Mouse (Mus musculus) A20 (cell line): ENCODE data around the gene Rictor.
"Not testable (repeated sequence)": the region's sequence is repeated elsewhere in the genome, so short reads cannot be mapped to it uniquely, and the experiment has no call there.

ENCODE experiments used
- DNase-seq: peaks from one replicate; pipeline ENCODE4 v3.0.0-alpha.2; 2011; ENCODE audit warnings: low read depth, low spot score

The Rictor gene

DNA sequence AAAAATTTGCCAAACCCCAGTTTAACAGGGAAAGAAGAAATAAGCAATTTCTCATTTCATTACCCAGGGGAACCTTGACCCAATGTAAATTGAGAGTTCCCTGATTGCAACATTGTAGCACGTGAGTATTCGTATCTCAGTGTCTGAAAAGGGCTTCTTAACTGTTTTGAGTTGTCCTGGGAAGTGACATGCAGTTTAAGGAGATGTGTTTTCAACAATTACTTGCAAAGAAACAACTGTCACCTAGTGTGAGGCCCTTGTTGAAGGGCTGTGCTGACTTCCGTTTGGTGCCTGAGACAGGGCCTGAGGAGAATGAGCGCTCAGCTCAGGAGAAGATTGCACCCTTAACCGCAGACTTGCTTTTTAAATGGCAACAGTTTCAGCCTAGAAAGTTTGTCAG is 24.9 kb downstream of the Rictor start:
- DNase-seq = no peak

DNA sequence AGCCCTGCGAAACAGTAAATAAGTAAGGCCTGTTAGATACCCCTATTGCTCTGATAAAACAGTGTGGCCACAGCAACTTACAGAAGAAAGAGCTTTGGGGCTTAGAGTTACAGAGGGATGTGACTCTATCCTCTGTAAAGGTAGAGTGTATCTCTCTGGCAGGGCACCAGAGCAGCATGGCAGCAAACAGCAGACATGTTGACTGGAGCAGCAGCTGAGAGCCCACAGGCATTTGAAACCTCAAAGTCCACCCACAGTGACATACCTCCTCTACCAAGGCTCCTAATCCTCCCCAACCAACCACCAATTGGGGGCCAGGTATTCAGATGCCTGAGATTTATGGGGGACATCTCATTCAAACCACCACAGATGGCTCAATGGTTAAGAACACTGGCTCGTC is 31.0 kb downstream of the Rictor start:
- DNase-seq = no peak

DNA sequence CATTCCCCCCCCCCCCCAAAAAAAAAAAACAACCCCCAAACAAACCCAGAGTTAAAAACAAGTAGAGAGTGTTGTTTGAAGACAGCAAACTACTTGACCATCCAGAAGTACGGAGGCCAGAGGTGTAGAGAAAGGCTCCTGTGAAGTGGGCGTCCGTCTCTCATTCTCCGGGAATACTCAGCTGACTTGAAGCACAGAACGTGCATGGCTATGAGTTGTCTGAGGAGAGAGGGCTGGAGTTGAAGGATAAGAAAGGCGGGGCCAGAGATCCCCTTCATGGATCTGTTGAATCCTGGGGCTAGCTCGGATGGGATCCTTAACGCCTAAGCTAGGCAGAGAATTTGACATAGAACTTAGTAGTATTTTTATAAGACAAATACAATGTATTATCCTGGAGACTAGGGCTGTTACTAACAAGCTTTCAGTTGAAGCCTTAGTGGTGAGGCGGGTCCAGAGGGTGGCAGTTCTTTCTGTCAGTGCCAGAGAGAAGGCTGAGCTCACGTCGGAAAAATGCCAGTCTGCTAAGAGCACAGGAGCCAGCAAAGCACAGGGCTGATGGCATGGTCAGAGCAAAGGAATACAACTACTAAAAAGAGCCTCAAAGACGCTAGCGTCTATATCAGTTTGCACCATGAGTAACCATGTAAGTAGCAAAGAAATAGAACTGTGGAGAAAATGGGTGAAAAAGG is 34.3 kb downstream of the Rictor start:
- DNase-seq = no peak

DNA sequence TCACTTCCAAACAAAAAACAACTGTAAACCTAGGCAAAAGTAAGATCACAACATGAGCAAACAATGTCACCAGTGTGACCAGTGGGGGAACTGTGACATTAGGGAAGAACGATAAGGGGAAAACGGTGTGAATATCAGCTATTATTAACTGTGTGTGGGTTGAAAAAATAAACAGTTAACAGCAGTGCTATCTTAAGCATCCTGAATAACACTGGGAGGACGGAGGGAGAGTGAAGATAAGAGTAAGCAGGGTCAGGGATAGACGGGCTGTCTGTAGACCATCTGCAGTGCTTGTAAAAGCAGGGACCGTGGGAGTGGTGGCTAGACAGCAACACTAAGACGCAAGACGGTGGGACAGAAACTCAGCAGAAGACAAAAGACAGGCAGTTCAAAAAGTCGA is 35.5 kb downstream of the Rictor start:
- no peak for DNase-seq

DNA sequence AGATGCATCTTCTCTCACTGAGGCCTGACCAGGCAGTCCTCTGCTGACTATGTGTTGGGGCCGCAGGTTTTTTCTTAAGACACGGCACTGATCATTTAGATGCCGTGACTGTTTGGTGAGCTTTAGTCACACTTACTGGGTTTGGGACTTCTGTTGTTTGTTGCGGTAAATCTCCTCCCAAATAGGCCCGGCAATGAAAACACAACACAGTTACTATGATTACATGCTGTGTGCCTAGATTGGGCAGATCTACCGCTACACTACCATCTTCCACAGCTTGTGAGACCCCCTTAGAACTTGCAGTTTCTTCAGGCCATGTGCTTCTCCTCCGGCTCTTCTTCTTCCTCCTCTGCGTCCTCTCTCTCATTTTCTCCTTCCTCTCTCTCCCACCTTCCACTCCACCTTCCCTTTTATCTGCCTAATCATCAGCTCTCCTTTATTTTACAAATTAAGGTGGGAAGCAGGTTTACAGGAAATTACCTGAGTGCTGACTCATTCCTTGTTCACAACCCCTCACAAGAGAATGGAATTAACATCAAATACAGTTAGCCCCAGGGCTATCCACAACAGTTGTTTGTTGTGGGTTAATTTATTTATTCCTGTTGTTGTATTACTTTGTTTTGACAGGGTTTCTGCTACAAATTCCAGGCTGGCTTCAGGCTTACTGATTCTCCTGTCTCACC is 38.3 kb downstream of the Rictor start:
- DNase-seq = not testable (repeated sequence)

DNA sequence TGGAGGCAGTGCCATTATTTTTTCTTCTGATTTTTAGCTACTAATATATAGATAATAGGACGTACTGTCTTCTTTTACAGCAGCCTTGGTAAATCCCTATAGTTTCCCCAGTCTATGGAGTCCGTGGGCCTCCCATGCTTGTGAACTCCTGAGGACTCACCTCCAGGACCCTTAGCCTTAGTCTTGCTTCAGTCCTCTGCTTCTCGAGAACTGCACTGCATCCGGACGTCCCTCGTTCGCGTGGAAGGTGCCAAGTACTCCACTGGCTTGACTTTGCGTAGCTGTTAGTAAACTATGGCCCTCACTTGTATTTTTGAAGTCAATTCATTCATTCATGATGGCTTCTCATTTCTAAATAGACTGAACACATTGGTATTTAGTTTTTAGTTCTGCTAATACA is 38.8 kb downstream of the Rictor start:
- DNase-seq = no peak

DNA sequence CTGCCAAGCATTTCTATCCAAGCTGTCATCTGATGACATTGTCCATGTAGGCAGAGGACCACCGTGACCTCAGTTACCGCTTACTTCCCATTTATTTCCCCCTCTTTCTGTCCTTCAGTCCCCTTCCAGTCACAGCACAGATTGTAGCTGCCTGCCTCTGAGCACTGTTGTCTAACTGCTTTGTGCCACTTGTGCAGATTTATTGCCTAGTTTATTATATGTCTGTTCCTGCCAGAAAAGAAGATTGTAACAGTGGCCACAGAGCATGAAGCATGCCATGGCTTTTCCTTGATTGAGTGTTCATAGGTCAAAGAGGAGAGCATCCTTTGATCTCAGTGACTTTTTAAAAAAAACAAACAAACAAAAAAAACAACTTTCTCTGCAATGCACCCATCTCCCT is 46.2 kb downstream of the Rictor start:
- no peak for DNase-seq

DNA sequence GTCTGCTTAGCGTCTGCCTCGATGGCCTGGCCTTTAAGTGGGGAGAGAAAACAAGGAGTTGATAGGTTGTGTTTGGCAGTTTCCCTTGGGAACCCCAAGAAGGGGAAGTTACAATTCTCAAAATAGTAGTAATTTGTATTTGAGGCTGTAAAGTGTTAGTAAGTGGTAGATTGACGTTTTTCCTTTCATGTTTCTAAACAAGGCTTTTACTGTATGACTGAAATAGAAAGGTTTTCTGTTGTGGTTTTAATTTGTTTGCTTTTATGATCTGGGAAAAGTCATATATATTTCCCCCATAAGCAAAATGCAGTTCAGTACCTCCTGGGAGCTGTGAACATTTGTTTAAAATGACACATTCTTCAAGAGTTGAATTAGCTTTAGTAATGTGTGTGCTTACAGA is 64.1 kb downstream of the Rictor start:
- no peak for DNase-seq

DNA sequence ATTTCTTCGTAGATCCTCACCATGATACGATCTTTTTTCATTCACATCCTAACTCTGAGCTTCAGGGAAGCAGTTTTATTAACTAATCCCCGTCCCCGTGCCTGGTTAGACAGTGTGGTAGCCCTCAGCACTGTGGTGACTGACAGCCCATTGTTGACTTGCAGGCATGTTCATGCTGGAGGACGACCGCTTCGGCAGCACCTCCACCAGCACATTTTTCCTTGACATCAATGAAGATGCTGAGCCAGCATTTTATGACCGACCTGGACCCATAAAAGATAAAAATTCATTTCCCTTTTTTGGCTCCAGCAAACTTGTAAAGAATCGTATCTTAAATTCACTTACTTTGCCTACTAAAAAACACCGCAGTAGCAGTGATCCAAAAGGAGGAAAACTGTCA is 78.0 kb downstream of the Rictor start:
- DNase-seq = no peak

DNA sequence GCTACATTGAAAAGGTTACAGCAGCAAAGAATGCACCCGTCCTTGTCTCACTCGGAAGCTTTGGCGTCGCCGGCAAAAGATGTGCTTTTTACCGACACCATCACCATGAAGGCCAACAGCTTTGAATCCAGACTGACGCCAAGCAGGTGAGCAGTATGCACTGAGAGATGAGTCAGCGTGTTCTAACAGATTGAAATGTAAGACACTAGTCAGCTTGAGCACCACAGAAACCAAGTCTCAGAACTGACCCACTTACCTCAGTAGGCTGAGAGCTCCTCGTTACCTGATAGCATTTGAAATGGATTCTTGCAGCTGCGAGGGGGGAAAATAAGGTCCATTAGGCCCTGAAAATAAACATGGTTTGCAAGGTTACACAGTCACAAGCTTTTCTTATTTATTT is 79.1 kb downstream of the Rictor start:
- no peak for DNase-seq

DNA sequence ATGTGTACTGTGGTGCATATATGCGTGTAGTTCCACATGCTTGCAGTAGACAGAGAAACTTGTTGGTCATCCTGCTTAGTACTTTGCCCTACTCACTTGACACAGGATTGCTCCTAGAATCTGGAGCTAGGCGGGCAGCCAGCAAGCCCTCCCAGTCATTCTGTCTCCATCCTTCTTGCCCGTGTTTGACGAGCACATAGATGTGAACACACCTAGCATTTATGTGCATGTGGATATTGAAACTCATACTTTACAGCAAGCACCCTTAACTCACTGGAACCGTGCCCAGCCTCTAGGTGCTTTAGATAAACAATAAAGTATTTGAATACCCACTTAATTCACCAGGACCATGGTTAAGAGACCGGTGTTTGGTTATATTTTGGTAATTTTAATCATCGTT is 81.8 kb downstream of the Rictor start:
- no peak for DNase-seq

DNA sequence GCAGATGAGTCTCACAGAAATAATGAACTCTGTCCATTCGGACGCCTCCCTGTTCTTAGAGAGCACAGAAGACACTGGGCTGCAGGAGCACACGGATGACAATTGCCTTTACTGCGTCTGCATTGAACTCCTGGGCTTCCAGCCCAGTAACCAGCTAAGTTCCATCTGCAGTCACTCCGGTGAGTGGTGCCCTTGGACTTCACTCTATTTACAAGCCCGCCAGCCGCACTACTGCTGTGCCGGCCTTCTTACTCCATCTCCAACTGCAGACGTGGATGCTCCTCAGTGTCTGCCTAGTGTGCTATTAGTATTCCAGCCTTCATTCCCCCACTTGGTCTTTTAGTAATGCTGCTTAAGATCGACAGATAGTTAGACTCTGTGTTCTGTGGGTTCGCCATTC is 83.5 kb downstream of the Rictor start:
- DNase-seq = no peak

DNA sequence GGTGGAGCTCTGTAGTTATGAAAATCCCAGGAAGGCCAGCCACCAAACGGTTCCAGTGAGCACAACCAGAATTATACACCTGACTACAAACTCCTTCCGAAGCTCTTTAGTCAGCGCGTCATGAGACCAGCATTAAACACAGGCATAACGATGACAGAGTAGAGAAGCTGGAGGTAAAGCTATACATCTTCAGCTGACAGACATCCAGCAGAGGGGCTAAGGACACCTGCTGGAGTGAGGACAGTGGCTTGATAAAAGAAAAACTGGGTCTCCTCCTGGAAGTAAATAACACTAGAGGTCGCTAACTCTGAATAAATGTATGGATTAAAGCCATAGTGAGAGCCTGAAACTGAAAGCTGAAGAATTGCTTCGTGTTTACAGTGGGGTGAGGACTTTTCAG is 84.7 kb downstream of the Rictor start:
- no peak for DNase-seq

DNA sequence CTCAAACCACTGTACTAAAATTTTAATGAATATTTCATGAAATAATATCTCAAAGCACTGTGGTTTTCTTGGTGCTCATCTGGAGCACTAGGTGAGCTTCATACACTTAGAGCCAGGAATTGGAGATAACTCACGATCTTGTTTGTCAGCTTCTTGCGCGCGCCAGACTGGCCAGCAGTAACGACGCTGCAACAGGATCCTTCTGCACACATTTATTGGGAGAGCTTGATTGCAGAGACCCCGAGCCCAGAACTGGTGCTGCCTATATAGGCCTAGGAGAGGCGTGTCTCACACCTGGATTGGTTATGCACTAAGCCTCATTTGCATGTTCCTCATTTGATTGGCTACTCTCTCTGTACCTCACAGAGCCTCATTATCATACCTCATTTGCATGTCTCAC is 93.0 kb downstream of the Rictor start:
- not testable (repeated sequence) for DNase-seq

DNA sequence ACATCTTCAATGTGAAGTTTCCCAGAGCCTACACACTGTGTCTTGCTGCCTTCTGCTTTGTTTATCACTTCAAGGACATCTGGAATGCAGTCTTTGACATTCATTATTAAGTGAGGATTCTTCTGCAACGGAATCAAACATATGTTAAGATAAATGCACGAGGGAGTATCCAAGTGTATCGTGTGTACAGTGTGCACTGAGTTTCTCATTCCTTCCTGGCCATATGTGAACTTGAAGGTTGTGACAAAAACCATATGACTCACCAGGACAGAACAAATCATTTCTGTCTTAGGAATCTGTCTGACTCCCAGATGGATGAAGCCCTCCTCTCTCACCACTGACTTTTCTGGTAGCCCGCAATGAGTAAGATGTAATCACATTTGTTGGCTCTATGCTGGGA is 107.6 kb downstream of the Rictor start:
- no peak for DNase-seq

DNA sequence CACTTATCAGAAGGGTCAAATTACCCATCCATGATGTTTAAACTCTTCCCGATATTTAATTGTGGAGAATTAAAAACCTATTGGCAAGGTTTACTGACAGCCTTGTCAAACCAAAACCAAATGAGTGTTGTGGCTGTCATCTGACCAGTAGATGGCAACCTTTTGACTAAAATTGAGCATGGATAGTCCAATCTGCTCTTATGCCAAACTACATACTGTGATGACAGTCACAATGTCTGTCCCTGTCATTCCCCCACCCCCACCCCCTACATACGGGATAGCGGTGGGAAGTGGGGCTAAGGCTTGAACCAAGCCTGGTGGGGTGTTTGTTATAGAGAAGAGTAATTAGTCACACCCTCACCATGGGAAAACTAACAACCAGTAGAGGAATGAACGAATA is 132.0 kb downstream of the Rictor start:
- DNase-seq = peak; percentile 31

DNA sequence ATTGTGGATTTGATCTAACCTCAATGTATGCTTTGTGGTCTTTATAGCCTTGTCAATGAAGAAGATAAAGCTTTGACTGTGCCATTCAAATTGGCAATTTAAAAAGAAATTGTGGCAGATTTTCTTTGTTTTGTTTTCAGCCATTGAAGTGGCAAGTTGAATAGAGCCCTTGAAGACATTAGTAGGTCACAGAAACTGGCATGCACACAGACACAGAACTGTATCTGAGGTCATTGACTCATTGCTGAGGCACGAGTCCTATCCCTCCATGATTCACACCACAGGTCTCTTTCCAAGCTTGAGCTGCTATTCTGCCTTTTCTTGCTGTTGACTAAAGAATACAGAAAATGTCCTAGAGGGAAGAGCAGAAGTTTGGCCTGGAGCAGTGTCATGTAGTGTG is 141.7 kb downstream of the Rictor start:
- DNase-seq = no peak
